Mouse (Mus musculus) midbrain, embryonic 16.5 days (tissue): ENCODE results near the gene Tubgcp3. TPM values are rescaled to one million over a fixed set of nuclear protein-coding genes. Genes with fewer than 3 reads are reported as not detected.

ENCODE experiments used
- microRNA-seq: library from miRNA; unstranded; fragments of <30 nt; microRNA quantifications from one replicate; pipeline ENCODE4, GENCODE M21; 2017
- polyA plus RNA-seq: library from polyadenylated mRNA; unstranded; fragments of >200 nt; fragmentation: Nextera tagmentation; extraction: Ambion mirVana; gene quantifications from 2 replicates; pipeline ENCODE4 v1.2.1, GENCODE M21; 2015

The Tubgcp3 gene
- polyA plus RNA-seq, 1 experiment from 2014 or later = 42.5 TPM

Small RNAs within 50 kb of the gene (microRNA-seq; reads per million reads assigned to microRNA genes)
- gene Gm26483 = not detected

Other genes starting within 250 kb of the Tubgcp3 start
- gene Spaca7, start 99.2 kb downstream of the Tubgcp3 start, polyA plus RNA-seq = not detected in 2 replicates
- 10.3 and 13.6 TPM in 2 replicates for gene Atp11a, start 84.8 kb upstream of the Tubgcp3 start, polyA plus RNA-seq
- gene Mcf2l, start 201.6 kb upstream of the Tubgcp3 start, polyA plus RNA-seq = 185 and 190 TPM in 2 replicates